In genomic region chr12:70280930-70281329, GRCm38 (mm10) we compare ENCODE assay signal across 18 mouse cellular contexts. TPM values are rescaled to one million over a fixed set of nuclear protein-coding genes. Genes with fewer than 3 reads are reported as not detected.
DNase-seq lines count a peak whose midpoint lies in the region; ATAC-seq and TF ChIP-seq lines count a peak whose summit lies in the region.
"Had no signal": no experiment of that assay in that cellular context is flagged by ENCODE, and none has a peak within 500 bp of the region (broad histone marks: within the 10 kb centered on the region; RNA-seq: fewer than 3 reads in every experiment).

No protein-coding gene starts in this region.

- no peak for DNase-seq in frontal cortex, postnatal 36 days (ENCODE audit: low spot score in 2 of 2)
- DNase-seq in left cerebral cortex, adult 2 months (ENCODE audit: extremely low spot score in 1 of 2, low spot score in 2 of 2) = no peak
- no peak for DNase-seq in left cerebral cortex, postnatal 14 days (ENCODE audit: low spot score in 2 of 2)
- no peak for DNase-seq in lung, adult 18-20 months
- DNase-seq: adrenal gland, adult 2 months; adrenal gland, postnatal 10 days; adrenal gland, postnatal 25 days; cerebellum, adult 11-12 months; cerebellum, adult 2 months; cerebellum, adult 9-10 months; cerebellum, postnatal 10 days; cerebellum, postnatal 25 days; forebrain, postnatal 0 days had no signal

- no peak overlapping the region for H3K4me3 ChIP-seq in left cerebral cortex, adult 2 months
- H3K4me3 ChIP-seq: embryonic facial prominence, embryonic 10.5 days; embryonic facial prominence, embryonic 12.5 days; forebrain, embryonic 12.5 days had no signal

- no peak for TF ChIP-seq CTCF in left cerebral cortex, adult 2 months (IDR thresholded peaks at IDR 0.05)

- H3K27ac ChIP-seq in left cerebral cortex, adult 2 months = peak overlapping the region; percentile 19; the same call in 1 of the 2 replicates
- H3K27ac ChIP-seq: embryonic facial prominence, embryonic 10.5 days; embryonic facial prominence, embryonic 12.5 days; forebrain, embryonic 12.5 days had no signal

- peak; percentile 51 for ATAC-seq in frontal cortex, adult (ENCODE audit: low TSS enrichment)
- ATAC-seq: forebrain, embryonic 14.5 days; forebrain, postnatal 0 days had no signal

- intact Hi-C loops in left cerebral cortex, adult 2 months (cut with DNase I) = loop anchor here (5.0 kb wide), 1 partner anchor 151 kb away; no protein-coding TSS in a partner anchor
- intact Hi-C loops in left cerebral cortex, postnatal 14 days (cut with DNase I) = no loop called here

RNA-seq across cellular contexts. Expression of gene Pygl, which starts 49.6 kb away (rescaled TPM):
- total RNA-seq in left cerebral cortex, adult 2 months (2021) = 1 to 10 TPM; 3.6 to 3.8 TPM
- total RNA-seq in left cerebral cortex, postnatal 14 days (2021) = 1 to 10 TPM; 2.2 to 3.1 TPM
